Mouse (Mus musculus): ENCODE measurements around the gene Mllt11. TPM values are rescaled to one million over a fixed set of nuclear protein-coding genes. Genes with fewer than 3 reads are reported as not detected.
A peak's percentile ranks its signal among the peaks of the same experiment; 100 is the strongest.

The Mllt11 gene
- polyA plus RNA-seq, 1 experiment = 19.6 TPM

DNA sequence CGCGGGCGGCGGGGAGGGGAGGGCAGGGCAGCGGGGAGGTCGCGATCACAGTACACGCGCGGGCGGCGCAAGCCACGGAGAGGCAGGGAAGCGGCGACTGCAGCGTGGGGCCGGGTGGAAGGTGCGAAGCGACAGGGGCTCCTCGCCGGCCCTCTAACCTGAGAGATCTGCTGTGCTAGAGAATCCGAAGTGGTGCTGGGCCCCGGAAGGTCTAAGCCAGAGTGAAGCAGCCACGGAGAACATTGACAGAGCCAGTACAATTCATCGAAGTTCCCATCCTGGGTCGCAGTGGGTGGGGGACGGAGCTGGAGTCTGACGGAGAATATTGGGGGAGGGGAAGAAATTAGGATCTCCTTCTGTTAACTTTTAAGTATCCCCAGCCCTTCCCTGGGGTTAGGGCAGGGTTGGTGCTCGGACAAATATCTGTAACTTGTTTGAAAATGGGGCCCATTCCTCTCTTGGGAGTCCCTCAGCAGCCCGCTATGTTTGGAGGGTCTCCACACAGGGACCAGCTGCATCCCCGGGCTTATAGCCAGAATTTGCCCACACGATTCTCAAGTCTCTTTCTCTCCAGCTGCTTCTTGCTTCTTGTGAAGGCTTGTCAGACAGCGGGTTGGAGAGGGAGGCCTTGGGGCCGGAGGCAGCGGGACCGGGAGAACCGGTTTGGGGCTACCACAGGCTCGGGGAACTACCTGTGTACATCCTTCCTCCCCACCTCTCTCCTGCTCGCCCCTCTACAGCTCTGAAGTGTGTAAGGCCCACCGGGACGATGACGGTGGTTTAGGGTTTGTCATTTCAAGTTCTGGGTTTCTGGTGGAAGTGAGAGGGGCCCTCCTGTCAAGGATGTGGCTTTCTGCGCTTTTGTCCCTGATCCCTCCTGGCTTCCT is 2.8 kb downstream of the Mllt11 start:
- Histone ChIP-seq H3K4me3 (ENCODE audit: insufficient read depth, poor library complexity, severe bottlenecking) (peak overlapping the region; percentile 69), H3ac (ENCODE audit: control insufficient read depth, insufficient read length, low read depth) (peak overlapping the region; percentile 87), H3K79me2 (ENCODE audit: control insufficient read depth, insufficient read depth) (peaks cover 99% of the 10 kb centered on the region), H3K36me3 (ENCODE audit: control insufficient read depth, insufficient read depth) (peaks cover 47% of the 10 kb centered on the region), H3K27me3 (ENCODE audit: control insufficient read depth, insufficient read depth, insufficient read length) (no peaks in the 10 kb centered on the region), H3K79me3 (ENCODE audit: low read depth) (peaks cover 78% of the 10 kb centered on the region)
- no peak for TF ChIP-seq CTCF (IDR thresholded peaks at IDR 0.05; ENCODE audit: control insufficient read depth, insufficient read depth, insufficient read length)

DNA sequence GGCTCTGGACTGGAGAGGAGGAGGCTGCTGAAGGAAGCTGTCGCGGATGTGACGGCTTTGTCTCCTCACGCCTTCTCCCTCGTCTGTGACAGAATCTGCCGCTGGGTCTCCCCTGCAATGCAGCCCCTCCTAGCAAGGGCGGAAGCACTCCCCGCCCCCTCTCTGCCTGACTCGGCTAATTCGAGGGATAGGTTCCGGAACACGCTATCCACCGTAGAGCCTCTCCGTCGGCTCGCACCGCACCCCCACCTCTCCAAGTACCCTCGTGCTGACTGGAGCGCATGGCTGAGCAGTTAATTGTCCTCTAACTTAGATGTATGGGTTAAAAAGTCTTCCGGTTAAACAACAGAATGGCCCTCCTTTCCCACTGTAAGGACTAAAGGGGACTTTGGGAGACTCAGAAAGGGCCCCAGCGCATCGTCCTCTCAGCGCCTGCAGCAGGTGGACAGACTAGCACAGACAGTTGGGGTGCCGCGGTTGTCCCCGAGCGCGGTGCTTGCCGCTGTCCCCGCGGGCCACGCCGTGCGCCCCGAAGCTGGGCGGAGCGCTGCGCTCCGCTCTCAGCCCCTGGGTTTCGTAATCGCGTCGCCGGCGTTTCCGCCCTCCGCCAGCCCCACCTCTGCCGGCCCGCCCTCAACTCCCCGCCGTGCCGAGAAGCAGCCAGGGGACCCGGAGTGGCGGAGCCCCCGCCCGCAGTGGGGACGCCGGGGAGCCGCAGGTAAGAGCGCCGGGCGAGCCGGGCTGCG is 3.6 kb downstream of the Mllt11 start, which contains the start of gene Cdc42se1:
Gene Cdc42se1, plus strand, starts transcription at position 585 of the 746 bp plus-strand sequence.
- Histone ChIP-seq H3K36me3 (ENCODE audit: control insufficient read depth, insufficient read depth) (peaks cover 47% of the 10 kb centered on the region), H3K27me3 (ENCODE audit: control insufficient read depth, insufficient read depth, insufficient read length) (no peaks in the 10 kb centered on the region), H3K79me3 (ENCODE audit: low read depth) (peaks cover 83% of the 10 kb centered on the region), H3ac (ENCODE audit: control insufficient read depth, insufficient read length, low read depth) (peak within 1 kb of the TSS; percentile 87), H3K79me2 (ENCODE audit: control insufficient read depth, insufficient read depth) (peaks cover 99% of the 10 kb centered on the region), H3K4me3 (ENCODE audit: insufficient read depth, poor library complexity, severe bottlenecking) (peak within 1 kb of the TSS; percentile 69)
- TF ChIP-seq MAX (IDR thresholded peaks at IDR 0.05) = no peak
- TF ChIP-seq FOSL1 (IDR thresholded peaks at IDR 0.05; ENCODE audit: insufficient read depth, low read length, poor library complexity, severe bottlenecking) = no peak
- TF ChIP-seq USF1 (IDR thresholded peaks at IDR 0.05; ENCODE audit: low read depth) = no peak
- TF ChIP-seq CEBPB (IDR thresholded peaks at IDR 0.05; ENCODE audit: low read depth) = peak; percentile 88

DNA sequence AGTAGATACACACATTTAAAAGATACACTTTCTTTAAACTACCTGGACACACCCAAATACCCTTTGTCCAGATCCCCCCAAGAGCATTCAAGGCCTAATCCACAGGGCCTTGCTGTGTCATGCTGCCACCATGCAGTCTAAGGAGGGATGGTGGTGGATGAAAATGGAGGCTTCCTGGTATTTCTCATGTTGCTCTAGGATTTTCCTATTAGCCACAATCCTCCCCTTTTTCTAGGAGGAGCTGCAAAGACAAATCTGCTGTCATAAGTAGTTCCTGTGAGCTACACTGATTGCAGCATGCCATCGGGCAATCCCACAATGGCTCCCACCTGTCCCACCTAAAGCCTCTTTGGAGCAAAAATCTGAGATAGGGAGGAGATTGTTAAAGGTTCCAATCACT is 4.8 kb downstream of the Mllt11 start:
- Histone ChIP-seq H3ac (ENCODE audit: control insufficient read depth, insufficient read length, low read depth) (peak overlapping the region; percentile 61), H3K4me3 (ENCODE audit: insufficient read depth, poor library complexity, severe bottlenecking) (peak overlapping the region; percentile 69), H3K27me3 (ENCODE audit: control insufficient read depth, insufficient read depth, insufficient read length) (no peaks in the 10 kb centered on the region), H3K79me3 (ENCODE audit: low read depth) (peaks cover 87% of the 10 kb centered on the region), H3K36me3 (ENCODE audit: control insufficient read depth, insufficient read depth) (peaks cover 46% of the 10 kb centered on the region), H3K79me2 (ENCODE audit: control insufficient read depth, insufficient read depth) (peaks cover 100% of the 10 kb centered on the region)
- TF ChIP-seq MAX (IDR thresholded peaks at IDR 0.05) (peak; percentile 70), CEBPB (IDR thresholded peaks at IDR 0.05; ENCODE audit: low read depth) (no peak)

- H3K36me3 ChIP-seq (ENCODE audit: control insufficient read depth, insufficient read depth) = peaks cover 70% of the 10 kb centered on the region
Measured at GRCm38 (mm10) chr3:95224295-95224694, 7.7 kb downstream of the Mllt11 start.

DNA sequence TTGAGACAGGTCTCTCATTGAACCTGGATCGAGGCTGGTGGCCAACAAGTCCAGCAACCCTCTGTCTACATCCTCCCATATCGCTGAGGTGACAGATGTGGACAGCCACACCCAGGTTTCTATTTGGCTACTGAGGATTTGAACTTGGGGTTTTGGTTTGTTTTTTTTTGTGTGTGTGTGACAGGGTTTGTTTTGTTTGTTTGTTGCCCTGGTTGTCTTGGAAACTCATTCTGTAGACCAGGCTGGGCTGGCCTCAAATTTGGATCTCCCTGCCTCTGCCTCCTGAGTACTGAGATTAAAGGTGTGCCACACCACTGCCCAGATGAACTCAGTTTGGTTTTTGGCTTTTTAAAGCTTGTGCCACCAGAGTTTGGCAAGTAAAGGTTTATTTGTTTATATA is 8.9 kb downstream of the Mllt11 start:
- peaks cover 82% of the 10 kb centered on the region for H3K79me2 ChIP-seq (ENCODE audit: control insufficient read depth, insufficient read depth)
- H3K27me3 ChIP-seq (ENCODE audit: control insufficient read depth, insufficient read depth, insufficient read length) = no peaks in the 10 kb centered on the region
- TF ChIP-seq FOSL1 (IDR thresholded peaks at IDR 0.05; ENCODE audit: insufficient read depth, low read length, poor library complexity, severe bottlenecking) (no peak), MYOG (IDR thresholded peaks at IDR 0.05; ENCODE audit: control insufficient read depth, extremely low read depth, insufficient read length) (no peak), CTCF (IDR thresholded peaks at IDR 0.05; ENCODE audit: control insufficient read depth, insufficient read depth, insufficient read length) (no peak), MYOD1 (IDR thresholded peaks at IDR 0.05; ENCODE audit: control insufficient read depth, insufficient read length, low read depth) (no peak), USF1 (IDR thresholded peaks at IDR 0.05; ENCODE audit: low read depth) (no peak), MAX (IDR thresholded peaks at IDR 0.05) (no peak), CEBPB (IDR thresholded peaks at IDR 0.05; ENCODE audit: low read depth) (no peak)
- no peak overlapping the region for H3ac ChIP-seq (ENCODE audit: control insufficient read depth, insufficient read length, low read depth)
- peaks cover 75% of the 10 kb centered on the region for H3K36me3 ChIP-seq (ENCODE audit: control insufficient read depth, insufficient read depth)
- peaks cover 65% of the 10 kb centered on the region for H3K79me3 ChIP-seq (ENCODE audit: low read depth)
- no peak overlapping the region for H3K4me3 ChIP-seq (ENCODE audit: insufficient read depth, poor library complexity, severe bottlenecking)

More at GRCm38 (mm10) chr3:95224295-95224694, 7.7 kb downstream of the Mllt11 start:
- Histone ChIP-seq H3K27me3 (ENCODE audit: control insufficient read depth, insufficient read depth, insufficient read length) (no peaks in the 10 kb centered on the region), H3ac (ENCODE audit: control insufficient read depth, insufficient read length, low read depth) (no peak overlapping the region), H3K79me2 (ENCODE audit: control insufficient read depth, insufficient read depth) (peaks cover 94% of the 10 kb centered on the region), H3K79me3 (ENCODE audit: low read depth) (peaks cover 71% of the 10 kb centered on the region), H3K4me3 (ENCODE audit: insufficient read depth, poor library complexity, severe bottlenecking) (no peak overlapping the region)
- no peak for TF ChIP-seq MAX (IDR thresholded peaks at IDR 0.05)

GRCm38 (mm10) chr3:95218466-95219137 is 13.4 kb downstream of the Mllt11 start:
- H3K4me3 ChIP-seq (ENCODE audit: insufficient read depth, poor library complexity, severe bottlenecking) = no peak overlapping the region
- H3K79me2 ChIP-seq (ENCODE audit: control insufficient read depth, insufficient read depth) = peaks cover 57% of the 10 kb centered on the region
- H3K36me3 ChIP-seq (ENCODE audit: control insufficient read depth, insufficient read depth) = peaks cover 62% of the 10 kb centered on the region
- H3ac ChIP-seq (ENCODE audit: control insufficient read depth, insufficient read length, low read depth) = no peak overlapping the region
- H3K79me3 ChIP-seq (ENCODE audit: low read depth) = peaks cover 27% of the 10 kb centered on the region
- TF ChIP-seq MAX (IDR thresholded peaks at IDR 0.05) = no peak
- H3K27me3 ChIP-seq (ENCODE audit: control insufficient read depth, insufficient read depth, insufficient read length) = no peaks in the 10 kb centered on the region

Data from C2C12 (cell line).